Mouse (Mus musculus) c-Kit-positive CD71-positive TER-119-positive erythroid progenitor cells, embryonic 14.5 days (primary cell): ENCODE data around the gene Itpa.
A peak's percentile ranks its signal among the peaks of the same experiment; 100 is the strongest.
"Not testable (repeated sequence)": the region's sequence is repeated elsewhere in the genome, so short reads cannot be mapped to it uniquely, and the experiment has no call there.

Source experiments
- DNase-seq: peaks from one replicate; pipeline ENCODE4 v3.0.0-alpha.2; 2013; ENCODE audit warnings: low spot score

Gene Itpa

DNA sequence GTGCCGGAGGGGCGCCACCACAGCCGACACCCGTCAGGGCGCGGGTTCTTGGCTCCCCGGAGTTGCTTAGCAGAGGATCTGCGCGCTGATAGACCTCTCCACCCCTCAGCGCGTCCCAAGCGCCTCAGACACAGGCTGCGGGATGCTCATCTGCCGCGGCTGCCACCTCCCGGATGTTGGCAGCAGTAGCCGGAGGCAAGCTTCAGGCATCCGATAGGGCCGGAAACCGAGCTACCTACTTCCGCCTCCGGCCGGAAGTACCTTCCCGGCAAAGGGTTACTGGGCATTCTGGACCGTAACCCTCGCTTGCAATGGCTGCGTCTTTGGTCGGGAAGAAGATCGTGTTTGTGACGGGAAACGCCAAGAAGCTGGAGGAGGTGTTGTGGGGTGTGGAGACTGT lies at the start of gene Itpa:
TSS of gene Itpa (plus strand) at position 52 of the 400 bp plus-strand sequence.
- DNase-seq = peak; percentile 85

DNA sequence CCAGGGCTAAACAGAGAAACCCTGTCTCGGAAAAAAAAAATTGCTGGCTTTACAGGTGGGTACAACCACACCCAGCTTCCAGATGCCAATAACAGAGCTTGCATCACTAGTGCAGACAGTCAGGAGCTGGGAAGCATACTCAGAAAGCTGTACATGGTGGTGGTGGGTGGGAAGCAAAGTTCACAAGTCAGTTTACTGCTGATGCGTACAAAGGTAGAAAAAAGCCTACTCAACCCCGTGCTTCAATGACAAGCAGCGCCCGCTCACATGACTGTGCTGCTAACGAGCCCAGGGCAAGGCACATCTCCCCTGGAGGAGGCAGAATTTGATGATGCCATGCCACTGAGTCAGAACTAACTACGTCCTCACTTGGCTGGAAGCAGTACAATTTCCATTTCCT lies 48.4 kb upstream of the Itpa start:
- no peak for DNase-seq

DNA sequence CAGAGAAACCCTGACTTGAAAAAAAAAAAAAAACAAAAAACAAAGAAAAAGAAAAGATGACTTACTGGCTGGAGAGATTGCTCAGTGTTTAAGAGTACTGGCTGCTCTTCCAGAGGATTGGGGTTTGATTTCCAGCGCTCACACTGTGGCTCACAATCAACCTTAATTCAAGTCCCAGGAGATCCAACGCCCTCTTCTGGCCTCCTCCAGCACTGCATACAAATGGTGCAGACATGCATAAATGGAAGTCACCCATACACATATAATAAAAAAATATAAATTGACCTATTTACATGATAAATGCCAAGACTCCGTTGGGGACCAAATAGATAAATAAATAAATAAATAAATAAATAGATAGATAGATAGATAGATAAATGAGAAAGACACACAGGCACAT lies 39.0 kb upstream of the Itpa start:
- peak; percentile 29 for DNase-seq

GRCm38 (mm10) chr2:130629080-130629838 lies 38.2 kb upstream of the Itpa start:
- peak; percentile 21 for DNase-seq

DNA sequence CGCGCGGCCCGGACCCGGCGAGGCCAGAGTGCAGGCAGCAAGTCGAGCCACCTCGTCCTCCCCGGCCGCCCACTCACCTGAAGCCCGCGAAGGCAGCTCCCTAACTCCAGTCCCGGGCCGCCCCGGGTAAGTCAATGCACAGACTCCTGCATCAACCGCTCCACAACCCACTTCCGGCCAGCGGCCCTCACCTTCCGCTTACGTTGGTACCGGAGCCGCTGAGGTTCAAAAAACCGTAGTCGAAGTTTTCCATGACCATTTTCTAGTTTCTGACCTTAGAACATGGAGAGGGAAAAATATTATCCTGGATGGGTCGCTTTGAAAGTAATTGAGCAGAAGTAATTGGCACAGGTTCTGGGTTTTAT lies 37.6 kb upstream of the Itpa start, which contains the start of the genes Fastkd5 and Ubox5:
TSS of gene Fastkd5 (minus strand) at position 189 of the 365 bp plus-strand sequence.
TSS of gene Ubox5 (minus strand) at position 200 of the 365 bp plus-strand sequence.
- peak; percentile 87 for DNase-seq

- no peak for DNase-seq
Measured at GRCm38 (mm10) chr2:130632416-130632815, 35.0 kb upstream of the Itpa start.

DNA sequence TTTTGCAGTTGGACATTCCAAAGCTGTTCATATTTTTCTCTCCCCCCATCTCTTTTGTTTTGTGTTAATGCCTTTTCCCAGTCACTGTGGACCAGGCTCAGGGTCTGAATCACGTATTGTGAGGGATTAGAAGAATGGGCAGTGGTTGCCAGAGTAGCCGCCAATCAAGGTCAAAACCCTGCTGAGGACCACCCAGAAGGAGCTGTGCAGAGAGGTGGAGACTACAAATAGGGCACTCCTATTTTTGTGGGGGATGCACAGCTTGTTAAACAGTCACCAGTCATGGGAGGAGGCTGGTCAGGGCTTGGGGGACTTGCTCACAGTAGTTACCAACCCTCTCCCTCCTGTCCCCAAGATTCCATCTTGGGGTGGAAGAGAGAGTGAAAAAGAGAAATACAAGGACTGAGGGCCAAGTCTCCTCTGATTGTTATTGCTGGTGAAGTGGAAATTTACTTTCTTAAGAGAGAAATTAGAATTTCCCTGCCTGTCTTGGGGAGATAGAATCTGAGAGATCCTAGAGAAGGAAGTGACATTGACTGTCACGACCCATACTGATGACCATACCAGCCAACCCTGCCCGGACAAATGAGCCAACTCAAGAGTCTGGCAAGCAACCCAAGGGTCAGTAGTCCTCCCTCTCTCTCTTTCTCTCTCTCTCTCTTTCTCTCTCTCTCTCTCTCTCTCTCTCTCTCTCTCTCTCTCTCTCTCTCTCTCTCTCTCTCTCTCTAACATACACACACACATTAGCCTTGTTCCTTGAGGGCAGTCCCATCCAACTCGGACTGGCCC lies 34.3 kb upstream of the Itpa start:
- DNase-seq = no peak

DNA sequence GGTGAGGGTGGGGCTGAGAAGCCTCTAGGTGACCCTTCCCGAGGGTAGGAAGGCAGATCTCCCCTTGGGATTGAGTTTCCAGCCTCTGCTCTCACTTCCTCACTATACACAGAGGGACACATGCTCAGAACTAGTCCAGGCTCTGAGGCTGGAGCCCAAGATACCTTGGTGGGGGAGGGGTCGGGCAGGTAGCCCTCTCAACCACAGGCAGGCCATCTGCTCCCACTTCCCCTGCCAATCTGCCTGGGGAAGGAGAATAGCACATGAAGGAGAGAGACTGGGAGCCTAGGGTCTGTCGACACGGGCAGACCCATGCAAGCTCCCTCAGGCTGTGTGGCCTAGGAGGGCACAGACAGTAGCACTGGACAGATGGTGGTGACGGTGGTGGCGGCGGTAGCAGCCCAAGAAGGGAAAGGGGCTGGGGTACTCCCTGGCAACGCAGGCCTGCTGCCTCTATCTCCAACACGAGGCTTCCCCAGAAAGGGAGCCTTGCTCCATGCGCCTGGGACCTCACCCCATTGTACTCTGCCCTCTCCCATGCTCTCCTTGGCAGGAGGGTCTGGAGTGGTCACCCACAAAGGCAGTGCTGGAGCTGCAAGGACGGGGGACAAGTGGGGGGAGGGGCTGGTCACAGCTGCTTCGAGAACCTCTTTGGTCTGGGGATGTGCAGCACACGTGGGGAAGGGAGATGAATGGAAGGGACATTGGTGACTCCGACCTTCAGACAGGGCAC lies 33.2 kb upstream of the Itpa start:
- DNase-seq = no peak

GRCm38 (mm10) chr2:130634739-130635411 lies 32.5 kb upstream of the Itpa start:
- DNase-seq = no peak

DNA sequence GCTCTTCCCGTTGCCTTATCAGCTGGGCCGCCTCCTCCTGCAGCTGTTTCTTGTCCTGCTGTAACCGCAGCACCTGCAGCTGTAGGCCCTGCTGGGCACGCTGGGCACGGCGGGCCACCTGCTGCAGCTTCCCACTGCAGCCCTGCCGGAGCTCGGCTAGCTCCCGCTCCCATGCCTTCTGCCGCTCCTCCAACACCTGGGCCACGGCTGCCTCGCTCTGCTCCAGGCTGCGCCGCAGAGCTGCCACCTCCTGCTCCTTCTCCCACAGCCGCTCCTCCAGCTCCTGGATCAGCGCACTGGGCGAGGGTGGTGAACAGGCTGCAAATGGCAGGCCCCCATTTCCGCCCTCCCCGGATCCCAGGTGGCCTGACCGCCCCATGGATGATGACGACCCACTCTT lies 31.6 kb upstream of the Itpa start:
- DNase-seq = no peak

- DNase-seq = no peak
Measured at GRCm38 (mm10) chr2:130638101-130638611, 29.3 kb upstream of the Itpa start.

DNA sequence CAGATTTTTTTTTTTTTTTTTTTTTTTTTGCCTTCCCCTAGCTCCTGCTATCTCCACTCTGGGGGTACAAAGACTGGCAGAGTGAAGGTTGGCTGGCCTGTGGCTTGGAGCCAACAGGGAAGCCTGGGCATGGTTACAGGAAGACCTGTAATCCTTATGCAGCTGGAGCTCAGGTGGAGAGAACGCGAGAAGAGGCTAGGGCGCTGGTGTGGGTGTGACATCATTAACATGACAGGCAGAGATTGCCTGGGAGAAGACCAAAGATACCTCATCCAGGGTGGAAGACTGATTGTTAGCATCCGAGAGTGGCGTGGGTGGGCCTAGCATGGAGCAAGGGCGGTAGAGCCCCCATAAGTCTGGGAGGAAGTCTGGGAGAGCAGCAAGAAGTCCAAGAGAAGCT lies 28.1 kb upstream of the Itpa start:
- DNase-seq = no peak

DNA sequence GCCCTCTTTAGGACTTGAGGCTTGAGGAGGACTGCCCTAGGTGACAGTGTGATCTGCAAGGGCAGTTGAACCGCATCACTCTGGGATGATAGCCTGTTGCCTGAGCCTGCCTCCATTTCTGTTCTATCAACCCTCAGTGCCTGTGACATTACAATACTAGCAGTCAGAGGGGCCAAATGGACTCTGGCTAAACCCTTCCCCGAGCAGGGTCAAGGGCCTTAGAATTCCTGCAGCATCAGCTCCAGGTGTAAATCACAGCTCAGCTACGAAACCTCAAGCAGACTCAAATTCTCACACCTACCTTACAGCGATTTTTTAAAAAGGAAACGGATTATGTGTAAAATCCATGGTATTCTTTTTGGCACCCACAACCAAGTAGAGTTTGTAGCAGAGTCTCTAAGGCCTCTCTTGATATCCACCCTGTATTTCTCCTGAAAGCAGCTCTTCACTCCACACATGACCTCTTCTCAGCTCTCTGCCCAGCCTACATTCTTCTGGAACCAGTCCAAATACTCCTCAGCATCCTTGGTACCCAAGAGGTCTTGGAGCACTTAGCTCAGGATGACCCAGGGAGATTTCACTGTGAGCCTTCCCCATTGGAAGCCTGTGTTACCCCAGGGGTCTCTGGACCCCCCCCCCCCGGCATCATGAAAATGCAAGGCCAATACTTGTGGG lies 25.9 kb upstream of the Itpa start:
- DNase-seq = no peak

- no peak for DNase-seq
Measured at GRCm38 (mm10) chr2:130642197-130642660, 25.2 kb upstream of the Itpa start.

- DNase-seq = peak; percentile 84
Measured at GRCm38 (mm10) chr2:130642684-130643369, 24.6 kb upstream of the Itpa start, which contains the start of gene Lzts3. Gene Lzts3, minus strand, starts transcription at chr2:130642803.

DNA sequence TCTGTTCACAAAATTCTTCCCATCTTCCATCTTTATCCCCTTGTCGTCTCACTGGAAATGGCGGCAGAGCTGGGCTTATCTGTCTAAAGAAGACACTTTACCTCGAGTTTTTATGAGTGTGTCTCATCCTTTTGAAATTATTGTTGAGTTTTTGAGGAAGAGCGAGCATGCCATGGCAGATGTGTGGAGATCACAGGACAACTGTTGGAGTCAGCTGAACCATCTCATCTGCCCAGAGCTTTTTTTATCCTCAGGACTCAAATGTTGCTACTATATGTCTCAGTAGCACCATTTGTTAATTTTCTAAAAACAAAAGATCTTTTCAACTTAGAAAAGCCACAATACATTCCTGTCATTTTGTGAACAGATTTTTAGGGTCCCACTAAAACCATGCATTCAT lies 22.2 kb upstream of the Itpa start:
- no peak for DNase-seq

- not testable (repeated sequence) for DNase-seq
Measured at GRCm38 (mm10) chr2:130649028-130649427, 18.4 kb upstream of the Itpa start.

DNA sequence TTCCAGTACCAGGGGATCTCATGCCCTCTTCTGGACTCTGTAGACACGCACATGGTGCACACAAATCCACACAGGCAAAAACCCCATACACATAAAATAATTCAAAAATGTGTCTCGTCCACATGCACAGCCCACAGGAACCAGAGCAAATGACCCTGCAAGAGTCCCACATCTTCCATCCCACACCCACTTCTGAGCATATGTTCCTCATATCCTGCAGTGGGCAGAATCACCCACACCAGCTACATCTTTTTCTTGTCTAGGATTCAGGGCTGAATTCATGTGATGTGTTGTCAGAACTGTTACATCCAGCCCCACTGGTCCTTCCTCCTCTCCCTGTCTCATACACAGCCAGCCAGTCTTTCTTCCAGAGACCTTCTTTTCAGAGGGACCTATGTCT lies 14.1 kb upstream of the Itpa start:
- DNase-seq = no peak

GRCm38 (mm10) chr2:130653760-130654159 lies 13.7 kb upstream of the Itpa start:
- no peak for DNase-seq

GRCm38 (mm10) chr2:130655660-130656339 lies 11.6 kb upstream of the Itpa start:
- DNase-seq = peak; percentile 71
